Mouse (Mus musculus): Measurements from ENCODE around the gene Cdh1.

The Cdh1 gene

GRCm38 (mm10) chr8:106619549-106620245 is 16.5 kb downstream of the Cdh1 start:
- DNase-seq (ENCODE audit: extremely low spot score, low read depth, low spot score): no peak

- no peak for DNase-seq (ENCODE audit: extremely low spot score, low read depth, low spot score)
Observed at GRCm38 (mm10) chr8:106620488-106620887, 17.3 kb downstream of the Cdh1 start.

GRCm38 (mm10) chr8:106623016-106623415 is 19.9 kb downstream of the Cdh1 start:
- DNase-seq (ENCODE audit: extremely low spot score, low read depth, low spot score): no peak

- no peak for DNase-seq (ENCODE audit: extremely low spot score, low read depth, low spot score)
Observed at GRCm38 (mm10) chr8:106623451-106623850, 20.3 kb downstream of the Cdh1 start.

- DNase-seq (ENCODE audit: extremely low spot score, low read depth, low spot score): no peak
Observed at GRCm38 (mm10) chr8:106623954-106624353, 20.8 kb downstream of the Cdh1 start.

GRCm38 (mm10) chr8:106624743-106625142 is 21.6 kb downstream of the Cdh1 start:
- no peak for DNase-seq (ENCODE audit: extremely low spot score, low read depth, low spot score)

- no peak for DNase-seq (ENCODE audit: extremely low spot score, low read depth, low spot score)
Observed at GRCm38 (mm10) chr8:106626096-106626865, 23.1 kb downstream of the Cdh1 start.

- no peak for DNase-seq (ENCODE audit: extremely low spot score, low read depth, low spot score)
Observed at GRCm38 (mm10) chr8:106628291-106628964, 25.3 kb downstream of the Cdh1 start.

- DNase-seq (ENCODE audit: extremely low spot score, low read depth, low spot score): no peak
Observed at GRCm38 (mm10) chr8:106629456-106629855, 26.3 kb downstream of the Cdh1 start.

- DNase-seq (ENCODE audit: extremely low spot score, low read depth, low spot score): no peak
Observed at GRCm38 (mm10) chr8:106631904-106632303, 28.8 kb downstream of the Cdh1 start.

GRCm38 (mm10) chr8:106632650-106633049 is 29.5 kb downstream of the Cdh1 start:
- no peak for DNase-seq (ENCODE audit: extremely low spot score, low read depth, low spot score)

- no peak for DNase-seq (ENCODE audit: extremely low spot score, low read depth, low spot score)
Observed at GRCm38 (mm10) chr8:106633361-106634158, 30.4 kb downstream of the Cdh1 start.

GRCm38 (mm10) chr8:106635284-106635683 is 32.1 kb downstream of the Cdh1 start:
- DNase-seq (ENCODE audit: extremely low spot score, low read depth, low spot score): no peak

GRCm38 (mm10) chr8:106637446-106637845 is 34.3 kb downstream of the Cdh1 start:
- DNase-seq (ENCODE audit: extremely low spot score, low read depth, low spot score): no peak

- DNase-seq (ENCODE audit: extremely low spot score, low read depth, low spot score): no peak
Observed at GRCm38 (mm10) chr8:106638768-106639295, 35.7 kb downstream of the Cdh1 start.

GRCm38 (mm10) chr8:106640212-106640611 is 37.1 kb downstream of the Cdh1 start:
- DNase-seq (ENCODE audit: extremely low spot score, low read depth, low spot score): no peak

GRCm38 (mm10) chr8:106640921-106641320 is 37.8 kb downstream of the Cdh1 start:
- no peak for DNase-seq (ENCODE audit: extremely low spot score, low read depth, low spot score)

- no peak for DNase-seq (ENCODE audit: extremely low spot score, low read depth, low spot score)
Observed at GRCm38 (mm10) chr8:106642172-106642571, 39.0 kb downstream of the Cdh1 start.

- DNase-seq (ENCODE audit: extremely low spot score, low read depth, low spot score): no peak
Observed at GRCm38 (mm10) chr8:106643100-106643499, 39.9 kb downstream of the Cdh1 start.

- DNase-seq (ENCODE audit: extremely low spot score, low read depth, low spot score): no peak
Observed at GRCm38 (mm10) chr8:106644957-106645356, 41.8 kb downstream of the Cdh1 start.

- no peak for DNase-seq (ENCODE audit: extremely low spot score, low read depth, low spot score)
Observed at GRCm38 (mm10) chr8:106646153-106646552, 43.0 kb downstream of the Cdh1 start.

Measured in hindlimb bud, embryonic 11.5 days (tissue).